Mouse (Mus musculus): ENCODE data around the gene Ndufaf1.

Gene Ndufaf1

GRCm38 (mm10) chr2:119617841-119618198 lies 44.8 kb downstream of the Ndufaf1 start:
- no peak for DNase-seq (ENCODE audit: low spot score)

GRCm38 (mm10) chr2:119607023-119607422 lies 55.6 kb downstream of the Ndufaf1 start:
- no peak for DNase-seq (ENCODE audit: low spot score)
